Mouse (Mus musculus) layer of hippocampus, adult 2 months (tissue): ENCODE data around the gene 6430548M08Rik. TPM values are rescaled to one million over a fixed set of nuclear protein-coding genes. Genes with fewer than 3 reads are reported as not detected.
A peak's percentile ranks its signal among the peaks of the same experiment; 100 is the strongest.

Experiments used
- DNase-seq, 2 experiments: peaks; one replicate each; pipeline ENCODE4 v3.0.0; 2022; ENCODE audit warnings: low spot score in 2 of 2
- H3K27ac ChIP-seq: fragments of 200-600 bp; 2 replicates; pipeline ENCODE4 v1.8.1; 2022
- H3K4me3 ChIP-seq: fragments of 200-600 bp; 2 replicates; pipeline ENCODE4 v1.8.1; 2022; ENCODE audit warnings: mild to moderate bottlenecking
- CTCF ChIP-seq: fragments of 200-600 bp; conservative IDR thresholded peaks from 2 replicates; pipeline ENCODE4 v1.8.1; 2022; ENCODE audit warnings: antibody characterized with exemption, mild to moderate bottlenecking, moderate library complexity
- total RNA-seq, 2 experiments: library from RNA; stranded (reverse); gene quantifications; 2 replicates each; pipeline ENCODE4 v1.2.3; 2021

Gene 6430548M08Rik
- total RNA-seq, 2 experiments from 2014 or later = 170 to 183 TPM

GRCm38 (mm10) chr8:120133169-120133568 lies 19.2 kb downstream of the 6430548M08Rik start:
- no peak for DNase-seq
- Histone ChIP-seq H3K27ac (no peak overlapping the region), H3K4me3 (no peak overlapping the region)
- no peak; the same call in 1 of the 2 replicates for TF ChIP-seq CTCF

- no peak for TF ChIP-seq CTCF
- no peak for DNase-seq
- peak overlapping the region; percentile 33; the same call in 1 of the 2 replicates for H3K27ac ChIP-seq
- no peak overlapping the region for H3K4me3 ChIP-seq
Observed at GRCm38 (mm10) chr8:120135687-120136086, 21.7 kb downstream of the 6430548M08Rik start.

GRCm38 (mm10) chr8:120136618-120137017 lies 22.7 kb downstream of the 6430548M08Rik start:
- Histone ChIP-seq H3K27ac (peak overlapping the region; percentile 33; the same call in 1 of the 2 replicates), H3K4me3 (no peak overlapping the region)
- TF ChIP-seq CTCF = peak; percentile 61
- peak; percentile 57 to 72 for DNase-seq

- no peak for DNase-seq
- H3K4me3 ChIP-seq = no peak overlapping the region
- TF ChIP-seq CTCF = no peak
- no peak overlapping the region for H3K27ac ChIP-seq
Observed at GRCm38 (mm10) chr8:120138958-120139357, 25.0 kb downstream of the 6430548M08Rik start.

- TF ChIP-seq CTCF = no peak
- Histone ChIP-seq H3K4me3 (no peak overlapping the region), H3K27ac (no peak overlapping the region; the same call in 1 of the 2 replicates)
- DNase-seq = no peak
Observed at GRCm38 (mm10) chr8:120140769-120141168, 26.8 kb downstream of the 6430548M08Rik start.

GRCm38 (mm10) chr8:120143911-120144651 lies 30.1 kb downstream of the 6430548M08Rik start:
- H3K27ac ChIP-seq = peak overlapping the region; percentile 82
- H3K4me3 ChIP-seq = no peak overlapping the region
- DNase-seq = peak in 1 of 2 experiments; percentile 35
- no peak for TF ChIP-seq CTCF

GRCm38 (mm10) chr8:120144652-120145301 lies 30.8 kb downstream of the 6430548M08Rik start:
- no peak for DNase-seq
- Histone ChIP-seq H3K4me3 (no peak overlapping the region), H3K27ac (peak overlapping the region; percentile 82)
- no peak for TF ChIP-seq CTCF

- no peak for DNase-seq
- no peak for TF ChIP-seq CTCF
Observed at GRCm38 (mm10) chr8:120146051-120146450, 32.1 kb downstream of the 6430548M08Rik start.

GRCm38 (mm10) chr8:120150028-120150427 lies 36.1 kb downstream of the 6430548M08Rik start:
- no peak overlapping the region for H3K4me3 ChIP-seq
- no peak overlapping the region for H3K27ac ChIP-seq
- no peak for TF ChIP-seq CTCF
- no peak for DNase-seq

More at GRCm38 (mm10) chr8:120146051-120146450, 32.1 kb downstream of the 6430548M08Rik start:
- H3K4me3 ChIP-seq = no peak overlapping the region
- no peak overlapping the region for H3K27ac ChIP-seq

- TF ChIP-seq CTCF = no peak
- H3K4me3 ChIP-seq = no peak overlapping the region
- DNase-seq = no peak
- H3K27ac ChIP-seq = no peak overlapping the region
Observed at GRCm38 (mm10) chr8:120151151-120151550, 37.2 kb downstream of the 6430548M08Rik start.

- H3K4me3 ChIP-seq = no peak overlapping the region
- DNase-seq = no peak
- no peak overlapping the region for H3K27ac ChIP-seq
- no peak for TF ChIP-seq CTCF
Observed at GRCm38 (mm10) chr8:120152636-120153035, 38.7 kb downstream of the 6430548M08Rik start.

- no peak for TF ChIP-seq CTCF
- no peak for DNase-seq
- H3K4me3 ChIP-seq = no peak overlapping the region
- peak overlapping the region; percentile 28; the same call in 1 of the 2 replicates for H3K27ac ChIP-seq
Observed at GRCm38 (mm10) chr8:120160366-120160765, 46.4 kb downstream of the 6430548M08Rik start.

GRCm38 (mm10) chr8:120161658-120162403 lies 47.9 kb downstream of the 6430548M08Rik start:
- no peak for TF ChIP-seq CTCF
- DNase-seq = no peak
- no peak overlapping the region; the same call in 1 of the 2 replicates for H3K27ac ChIP-seq

More at GRCm38 (mm10) chr8:120161658-120162403, 47.9 kb downstream of the 6430548M08Rik start:
- H3K4me3 ChIP-seq = no peak overlapping the region
